Mouse (Mus musculus) lung, postnatal 0 days (tissue): ENCODE data around the gene P2ry1.

Experiments
- CTCF ChIP-seq: IDR thresholded peaks from 2 replicates; pipeline ENCODE4 v1.5.1; 2016; ENCODE audit warnings: antibody characterized with exemption, mild to moderate bottlenecking
- EP300 ChIP-seq: IDR thresholded peaks from 2 replicates; pipeline ENCODE4 v1.6.1; 2016; ENCODE audit warnings: antibody characterized with exemption, mild to moderate bottlenecking, control low read depth

DNA sequence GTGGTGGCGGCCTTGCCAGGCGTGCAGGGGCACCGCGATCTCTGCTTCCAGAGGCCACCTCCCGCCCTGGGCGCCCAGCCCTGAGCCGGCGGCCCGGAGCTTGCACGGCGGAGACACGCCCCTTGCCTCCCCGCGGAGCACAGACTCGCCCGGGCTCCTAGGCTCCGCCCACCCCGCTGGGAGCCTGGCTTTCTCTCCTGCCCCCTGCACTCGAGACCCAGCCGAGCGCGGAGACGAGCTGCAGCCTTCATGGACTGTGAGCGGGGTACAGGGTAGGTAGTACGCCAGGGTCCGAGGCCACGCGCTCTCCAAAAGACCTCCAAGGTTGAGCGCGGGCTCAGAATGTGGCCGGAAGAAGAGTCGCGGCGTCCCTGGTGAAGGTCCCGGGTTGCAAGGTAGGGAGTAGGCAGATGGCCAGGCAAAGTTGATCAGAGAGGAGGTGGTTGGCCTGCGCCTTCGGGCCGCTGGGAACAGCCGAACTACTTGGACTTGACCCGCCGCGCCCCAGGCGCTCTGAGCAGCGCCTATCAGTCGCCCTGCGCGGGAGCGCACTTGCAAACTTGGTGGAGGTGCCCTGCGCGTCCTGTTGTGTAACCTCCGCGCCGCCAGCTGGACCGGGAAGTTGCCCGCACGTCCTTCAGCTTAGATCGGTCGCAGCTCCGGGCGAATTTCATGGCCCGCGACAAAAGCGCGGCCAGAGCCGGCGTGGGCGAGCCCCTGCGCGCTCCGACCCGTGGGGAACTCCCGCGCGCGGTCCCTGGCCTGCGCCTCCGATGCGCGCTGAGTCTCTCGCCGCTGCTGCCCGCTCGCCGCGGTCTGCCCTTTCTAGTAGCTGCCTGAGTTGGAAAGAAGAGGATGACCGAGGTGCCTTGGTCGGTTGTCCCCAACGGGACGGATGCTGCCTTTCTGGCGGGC, at the start of gene P2ry1:
- TF ChIP-seq CTCF (no peak), EP300 (no peak)
